In the genomic region with DNA sequence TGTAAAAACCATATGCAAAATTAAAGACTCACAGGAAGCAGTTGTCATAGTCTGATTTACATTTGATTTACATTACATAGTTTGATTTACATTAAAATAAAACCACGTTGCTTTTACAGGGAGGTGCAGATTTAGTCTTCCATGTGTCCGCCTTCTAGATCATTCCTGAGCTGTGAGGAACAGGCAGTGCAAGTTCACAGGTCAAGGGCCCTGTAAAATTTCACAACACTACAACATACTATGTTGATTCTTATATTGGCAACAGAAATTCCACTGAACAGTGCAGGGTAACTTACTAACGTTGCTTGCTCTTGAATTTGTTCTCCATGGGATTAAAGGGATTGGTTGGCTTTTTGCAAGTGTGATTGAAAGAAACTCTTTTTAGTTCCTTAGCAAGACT, we compare ENCODE assay signal across 30 mouse cellular contexts.
DNase-seq lines count a peak whose midpoint lies in the region; ATAC-seq and TF ChIP-seq lines count a peak whose summit lies in the region.
"Had no signal": no experiment of that assay in that cellular context is flagged by ENCODE, and none has a peak within 500 bp of the region (broad histone marks: within the 10 kb centered on the region; RNA-seq: fewer than 3 reads in every experiment).

No protein-coding gene starts in this region.

- H3K4me1 ChIP-seq in kidney, embryonic 16.5 days (ENCODE audit: insufficient read depth, low read length) = peaks cover 6% of the 10 kb centered on the region; the same call in 1 of the 2 replicates
- H3K4me1 ChIP-seq in kidney, adult 2 months (ENCODE audit: control insufficient read depth, insufficient read depth, low read length) = no peaks in the 10 kb centered on the region
- no peaks in the 10 kb centered on the region for H3K4me1 ChIP-seq in lung, adult 2 months (ENCODE audit: control insufficient read depth, insufficient read depth, low read length)
- peaks cover 22% of the 10 kb centered on the region for H3K4me1 ChIP-seq in limb, embryonic 15.5 days
- H3K4me1 ChIP-seq in forebrain, embryonic 14.5 days (ENCODE audit: control insufficient read depth, insufficient read depth, low read length) = no peaks in the 10 kb centered on the region
- H3K4me1 ChIP-seq: liver, embryonic 12.5 days; megakaryocyte, embryonic 14.5 days had no signal

- H3K27ac ChIP-seq in kidney, embryonic 16.5 days (ENCODE audit: low read length) = peak overlapping the region; percentile 81
- H3K27ac ChIP-seq in kidney, adult 2 months (ENCODE audit: insufficient read depth, low read depth, low read length) = no peak overlapping the region
- peak overlapping the region; percentile 68 for H3K27ac ChIP-seq in limb, embryonic 15.5 days
- no peak overlapping the region for H3K27ac ChIP-seq in forebrain, embryonic 14.5 days (ENCODE audit: low read depth, low read length)
- H3K27ac ChIP-seq: embryonic facial prominence, embryonic 13.5 days; heart, adult 2 months; hindbrain, embryonic 10.5 days; liver, embryonic 12.5 days; midbrain, embryonic 12.5 days; neural tube, embryonic 12.5 days had no signal

- no peak for TF ChIP-seq POLR2A in kidney, adult 2 months (IDR thresholded peaks at IDR 0.05; ENCODE audit: low read depth, low read length)
- no peak for TF ChIP-seq POLR2A in lung, adult 2 months (IDR thresholded peaks at IDR 0.05; ENCODE audit: borderline replicate concordance, extremely low read depth, low read depth, low read length)

- H3K27me3 ChIP-seq in kidney, embryonic 16.5 days (ENCODE audit: insufficient read depth, low read length) = no peaks in the 10 kb centered on the region
- H3K27me3 ChIP-seq in kidney, adult 2 months (replicated peaks; ENCODE audit: control insufficient read depth, insufficient read depth, low read length) = no peaks in the 10 kb centered on the region
- H3K27me3 ChIP-seq in limb, embryonic 15.5 days = no peaks in the 10 kb centered on the region
- no peaks in the 10 kb centered on the region for H3K27me3 ChIP-seq in forebrain, embryonic 14.5 days (replicated peaks; ENCODE audit: control insufficient read depth, insufficient read depth, low read length)
- H3K27me3 ChIP-seq: CH12.LX; liver, embryonic 12.5 days; megakaryocyte, embryonic 14.5 days; midbrain, embryonic 12.5 days; neural tube, embryonic 12.5 days; Patski had no signal

- no peak overlapping the region for H3K4me2 ChIP-seq in kidney, embryonic 16.5 days (replicated peaks; ENCODE audit: low read depth, low read length)
- no peak overlapping the region for H3K4me2 ChIP-seq in limb, embryonic 15.5 days
- H3K4me2 ChIP-seq in forebrain, embryonic 14.5 days (ENCODE audit: low read length) = no peak overlapping the region
- H3K4me2 ChIP-seq: embryonic facial prominence, embryonic 13.5 days; liver, embryonic 12.5 days; midbrain, embryonic 12.5 days; neural tube, embryonic 12.5 days had no signal

- H3K4me3 ChIP-seq in kidney, embryonic 16.5 days (ENCODE audit: low read length) = no peak overlapping the region
- no peak overlapping the region for H3K4me3 ChIP-seq in kidney, adult 2 months (ENCODE audit: insufficient read depth, low read depth, low read length)
- H3K4me3 ChIP-seq in lung, adult 2 months (replicated peaks; ENCODE audit: extremely low read depth, low read depth, low read length) = no peak overlapping the region
- no peak overlapping the region for H3K4me3 ChIP-seq in limb, embryonic 15.5 days
- no peak overlapping the region for H3K4me3 ChIP-seq in forebrain, embryonic 14.5 days (ENCODE audit: low read depth, low read length)
- H3K4me3 ChIP-seq: embryonic facial prominence, embryonic 13.5 days; erythroblast, embryonic 14.5 days; heart, adult 2 months; hindbrain, embryonic 10.5 days; liver, embryonic 12.5 days; megakaryocyte, embryonic 14.5 days; midbrain, embryonic 12.5 days; myocyte; neural tube, embryonic 12.5 days had no signal

- WGBS in kidney, embryonic 16.5 days = 50% methylated on average over 3 of the region's 3 CpGs
- 65% methylated on average over 3 of the region's 3 CpGs for WGBS in kidney, adult 2 months
- 36% methylated on average over 3 of the region's 3 CpGs for WGBS in lung, adult 2 months
- 27% methylated on average over 3 of the region's 3 CpGs for WGBS in limb, embryonic 15.5 days
- WGBS in forebrain, embryonic 14.5 days = 58% methylated on average over 3 of the region's 3 CpGs

- ATAC-seq in frontal cortex, adult (ENCODE audit: low TSS enrichment) = 0 out of 2 replicates have a peak, but pooled peaks have one; percentile 23
- no peak for ATAC-seq in kidney, embryonic 16.5 days (ENCODE audit: low FRiP score, low TSS enrichment)
- no peak for ATAC-seq in limb, embryonic 15.5 days (ENCODE audit: insufficient number of reproducible peaks, low FRiP score, low TSS enrichment, low read depth)
- ATAC-seq in forebrain, embryonic 14.5 days = no peak
- ATAC-seq: hindbrain, embryonic 16.5 days; liver, embryonic 12.5 days; liver, postnatal 0 days; Patski had no signal

- no peak overlapping the region for H3K9ac ChIP-seq in kidney, embryonic 16.5 days (replicated peaks; ENCODE audit: low read length)
- no peak overlapping the region for H3K9ac ChIP-seq in limb, embryonic 15.5 days
- H3K9ac ChIP-seq in forebrain, embryonic 14.5 days (ENCODE audit: low read length) = no peak overlapping the region
- H3K9ac ChIP-seq: embryonic facial prominence, embryonic 13.5 days; liver, embryonic 12.5 days; liver, postnatal 0 days; midbrain, embryonic 12.5 days; neural tube, embryonic 12.5 days had no signal

- TF ChIP-seq CTCF in kidney, adult 2 months (conservative IDR thresholded peaks at IDR 0.05; ENCODE audit: insufficient read depth, insufficient read length, low read depth, low read length) = no peak
- TF ChIP-seq CTCF in lung, adult 2 months (IDR thresholded peaks at IDR 0.05; ENCODE audit: insufficient read depth, low read length) = no peak

- no peaks in the 10 kb centered on the region for H3K9me3 ChIP-seq in kidney, embryonic 16.5 days (ENCODE audit: low read length)
- no peaks in the 10 kb centered on the region for H3K9me3 ChIP-seq in limb, embryonic 15.5 days
- H3K9me3 ChIP-seq in forebrain, embryonic 14.5 days (replicated peaks; ENCODE audit: control insufficient read depth, low read length) = 0 out of 2 replicates have a peak, but pooled peaks cover 3% of the 10 kb centered on the region
- H3K9me3 ChIP-seq: liver, embryonic 12.5 days; midbrain, embryonic 12.5 days; neural tube, embryonic 12.5 days had no signal

- DNase-seq in frontal cortex, postnatal 14 days (ENCODE audit: low spot score in 2 of 2) = no peak
- DNase-seq in kidney, adult 2 months = no peak
- DNase-seq in lung, postnatal 36 days = peak; percentile 67
- no peak for DNase-seq in lung, adult 2 months
- no peak for DNase-seq in forebrain, embryonic 14.5 days (ENCODE audit: low spot score)
- DNase-seq: adrenal gland, postnatal 36 days; cerebellum, adult 18-20 months; cerebellum, postnatal 10 days; heart, adult 2 months; heart, postnatal 14 days; kidney, adult 18-20 months; liver, postnatal 0 days; lung, postnatal 10 days; right cerebral cortex, adult 18-20 months; spleen, adult 18-20 months had no signal

- H3K36me3 ChIP-seq in kidney, embryonic 16.5 days (ENCODE audit: insufficient read depth, low read length) = no peaks in the 10 kb centered on the region
- H3K36me3 ChIP-seq in kidney, adult 2 months (ENCODE audit: control insufficient read depth, insufficient read depth, low read length) = no peaks in the 10 kb centered on the region
- no peaks in the 10 kb centered on the region for H3K36me3 ChIP-seq in limb, embryonic 15.5 days
- H3K36me3 ChIP-seq in forebrain, embryonic 14.5 days (ENCODE audit: control insufficient read depth, insufficient read depth, low read length) = no peaks in the 10 kb centered on the region
- H3K36me3 ChIP-seq: embryonic facial prominence, embryonic 13.5 days; G1E; hindbrain, embryonic 10.5 days; liver, embryonic 12.5 days; midbrain, embryonic 12.5 days; neural tube, embryonic 12.5 days had no signal

Comparison
In these comparisons a context has a peak if more than half of its experiments do, and no peak if none do; other contexts are left out.
1. H3K27ac ChIP-seq: peak in kidney, embryonic 16.5 days (single experiment) and limb, embryonic 15.5 days (single experiment); none in kidney, adult 2 months (single experiment) and forebrain, embryonic 14.5 days (single experiment).